Mouse (Mus musculus): Measurements from ENCODE around the gene Osm. TPM values are rescaled to one million over a fixed set of nuclear protein-coding genes. Genes with fewer than 3 reads are reported as not detected.

Osm gene
- total RNA-seq, 2 experiments from 2014 or later = 0.16 TPM; not detected in 1

GRCm38 (mm10) chr11:4235052-4235655 is 1.1 kb upstream of the Osm start:
- intact Hi-C loops (cut with DNase I) = no loop called here
- DNase-seq (ENCODE audit: low spot score in 2 of 2) = no peak

- intact Hi-C loops (cut with DNase I) = no loop called here
- no peak for DNase-seq (ENCODE audit: low spot score in 2 of 2)
Measured at GRCm38 (mm10) chr11:4236546-4237067, 387 bp downstream of the Osm start.

GRCm38 (mm10) chr11:4237389-4237912 is 1.2 kb downstream of the Osm start:
- DNase-seq (ENCODE audit: low spot score in 2 of 2) = no peak
- intact Hi-C loops (cut with DNase I) = no loop called here

DNA sequence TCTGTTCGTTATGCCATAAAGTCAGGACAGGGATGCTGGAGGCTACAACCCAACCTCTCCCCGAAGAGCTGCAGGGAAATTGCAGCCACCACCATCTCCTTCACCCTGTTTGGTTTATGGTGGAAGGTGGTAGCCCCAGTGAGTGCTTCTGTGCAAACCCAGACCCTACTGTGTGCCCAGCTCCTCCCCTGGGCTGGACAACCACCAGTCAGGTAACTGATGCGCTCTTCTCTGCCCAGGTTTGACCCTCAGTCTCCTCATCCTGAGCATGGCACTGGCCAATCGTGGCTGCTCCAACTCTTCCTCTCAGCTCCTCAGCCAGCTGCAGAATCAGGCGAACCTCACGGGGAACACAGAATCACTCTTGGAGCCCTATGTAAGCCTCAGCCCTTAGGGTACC is 1.9 kb downstream of the Osm start:
- no peak for DNase-seq (ENCODE audit: low spot score in 2 of 2)
- intact Hi-C loops (cut with DNase I) = no loop called here

- intact Hi-C loops (cut with DNase I) = no loop called here
- no peak for DNase-seq (ENCODE audit: low spot score in 2 of 2)
Measured at GRCm38 (mm10) chr11:4239691-4240090, 3.5 kb downstream of the Osm start.

GRCm38 (mm10) chr11:4240151-4240550 is 3.9 kb downstream of the Osm start:
- no peak for DNase-seq (ENCODE audit: low spot score in 2 of 2)
- intact Hi-C loops (cut with DNase I) = no loop called here

- intact Hi-C loops (cut with DNase I) = no loop called here
- DNase-seq (ENCODE audit: low spot score in 2 of 2) = no peak
Measured at GRCm38 (mm10) chr11:4241180-4241579, 5.0 kb downstream of the Osm start.

- intact Hi-C loops (cut with DNase I) = no loop called here
- no peak for DNase-seq (ENCODE audit: low spot score in 2 of 2)
Measured at GRCm38 (mm10) chr11:4246126-4246525, 9.9 kb downstream of the Osm start.

DNA sequence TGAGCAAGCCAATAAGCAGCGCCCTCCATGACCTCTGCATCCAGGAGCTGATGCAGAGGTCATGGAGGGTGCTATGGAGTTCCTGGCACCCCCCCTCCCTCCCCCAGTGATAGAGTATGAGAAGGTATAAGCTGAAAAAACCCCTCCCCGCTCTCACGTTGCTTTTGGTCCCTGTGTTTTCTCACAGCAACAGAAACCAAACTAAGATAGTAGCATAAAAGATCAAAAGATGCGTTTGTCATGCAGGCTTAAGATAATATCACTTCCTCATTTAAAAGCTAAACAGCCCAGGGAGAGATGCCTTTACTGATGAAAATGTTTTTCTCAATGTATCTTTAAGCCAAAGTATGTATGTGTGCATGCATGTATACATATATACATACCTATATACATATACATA is 10.4 kb downstream of the Osm start:
- DNase-seq (ENCODE audit: low spot score in 2 of 2) = no peak
- intact Hi-C loops (cut with DNase I) = no loop called here

DNA sequence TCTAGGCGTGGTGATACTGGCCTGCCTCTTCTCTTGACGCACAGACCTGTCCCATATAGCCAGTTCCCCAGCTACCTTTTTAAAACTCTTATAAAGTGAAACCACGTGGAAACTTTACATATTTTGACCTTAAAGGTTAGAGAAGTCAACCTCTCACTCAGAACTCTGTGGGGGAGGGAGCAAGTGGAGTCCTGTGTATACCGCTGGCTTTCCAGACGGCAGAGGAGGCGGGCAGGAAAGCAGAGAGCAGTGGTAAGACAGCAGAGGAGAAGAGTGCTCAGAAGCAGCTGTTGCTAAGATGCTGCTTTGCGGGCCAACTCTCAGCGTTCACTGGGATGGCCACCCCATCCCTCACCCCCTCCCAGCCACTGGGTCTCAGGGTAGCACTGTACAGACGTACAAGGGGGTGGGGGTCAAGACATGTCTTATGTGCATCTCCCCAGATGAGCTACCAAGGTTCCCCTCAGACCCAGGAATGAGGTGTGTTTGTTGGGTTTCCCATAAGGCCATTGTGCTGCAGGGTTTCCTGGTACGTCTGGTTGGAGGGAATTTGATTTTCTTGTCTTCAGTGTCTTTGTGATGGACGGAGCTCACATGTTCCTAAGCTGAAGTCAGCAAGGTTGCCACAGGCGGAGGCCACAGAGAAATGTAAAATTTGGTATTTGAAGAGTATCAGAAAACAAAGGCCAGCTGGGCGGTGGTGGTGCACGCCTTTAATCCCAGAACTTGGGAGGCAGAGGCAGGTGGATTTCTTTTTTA is 11.2 kb downstream of the Osm start:
- intact Hi-C loops (cut with DNase I) = no loop called here
- DNase-seq (ENCODE audit: low spot score in 2 of 2) = no peak

GRCm38 (mm10) chr11:4249151-4249550 is 12.9 kb downstream of the Osm start:
- intact Hi-C loops (cut with DNase I) = no loop called here
- no peak for DNase-seq (ENCODE audit: low spot score in 2 of 2)

- intact Hi-C loops (cut with DNase I) = no loop called here
- no peak for DNase-seq (ENCODE audit: low spot score in 2 of 2)
Measured at GRCm38 (mm10) chr11:4250290-4250689, 14.1 kb downstream of the Osm start.

GRCm38 (mm10) chr11:4251376-4251775 is 15.2 kb downstream of the Osm start:
- intact Hi-C loops (cut with DNase I) = no loop called here
- DNase-seq (ENCODE audit: low spot score in 2 of 2) = no peak

- no peak for DNase-seq (ENCODE audit: low spot score in 2 of 2)
- intact Hi-C loops (cut with DNase I) = no loop called here
Measured at GRCm38 (mm10) chr11:4252886-4253285, 16.7 kb downstream of the Osm start.

DNA sequence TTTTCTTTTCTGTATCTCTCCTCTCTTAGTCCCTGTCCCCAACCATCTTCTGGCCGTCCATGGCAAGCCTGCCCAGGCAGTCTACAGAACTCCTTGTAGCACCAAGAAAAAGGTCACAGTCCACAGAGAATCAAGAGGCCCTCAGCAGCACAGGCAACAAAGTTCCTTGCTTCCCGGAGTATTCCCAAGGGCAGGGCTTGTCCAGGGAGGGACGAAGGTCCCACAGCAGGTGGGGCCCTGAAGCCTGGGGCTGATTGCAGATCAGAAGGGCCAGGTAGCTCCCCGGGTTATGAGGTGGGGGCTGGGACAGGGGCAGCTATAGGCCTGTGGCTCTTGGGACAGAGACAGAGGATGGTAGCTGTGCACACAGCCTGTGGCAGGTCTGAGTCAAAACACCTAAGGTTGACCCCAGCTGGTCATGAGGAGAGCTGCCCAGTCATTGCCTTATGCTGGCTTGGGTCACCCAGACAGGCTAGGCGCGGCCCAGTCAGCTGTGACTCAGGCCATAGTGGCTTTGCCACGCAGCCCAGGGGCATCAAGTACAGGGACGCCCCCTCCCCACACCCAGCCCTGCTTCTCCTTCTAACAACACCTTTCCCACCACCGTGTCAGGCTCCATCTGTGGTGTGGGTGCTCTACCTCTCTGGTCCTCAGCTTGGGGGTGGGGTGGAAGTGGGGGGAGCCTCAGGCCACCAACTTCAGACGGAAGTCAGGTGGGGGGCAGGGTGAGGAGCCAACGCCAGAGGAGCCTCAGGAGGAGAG is 20.8 kb downstream of the Osm start, which contains the start of gene Lif:
TSS of gene Lif (plus strand) at position 712 of the 762 bp plus-strand sequence.
- no peak for DNase-seq (ENCODE audit: low spot score in 2 of 2)
- intact Hi-C loops (cut with DNase I) = no loop called here

DNA sequence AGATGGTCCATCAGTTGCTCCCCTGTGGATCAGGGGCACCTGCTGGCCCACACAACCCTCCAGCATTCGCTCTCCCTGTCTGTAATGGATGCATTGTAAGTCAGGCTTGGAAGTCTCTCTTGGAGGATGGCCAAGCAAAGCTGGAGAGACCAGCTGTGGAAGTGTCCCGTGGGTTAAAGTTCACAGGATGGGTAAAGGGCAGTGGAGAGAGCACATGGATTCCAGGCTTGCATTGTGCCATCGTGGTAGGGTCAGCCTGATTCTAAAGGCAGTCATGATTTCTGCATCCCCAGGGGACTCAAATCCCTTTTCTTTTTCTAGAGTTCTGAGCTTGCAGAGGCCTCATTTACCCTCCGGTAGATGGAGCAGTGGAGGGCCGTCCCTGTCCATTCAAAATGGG is 21.5 kb downstream of the Osm start:
- DNase-seq (ENCODE audit: low spot score in 2 of 2) = no peak
- intact Hi-C loops (cut with DNase I) = loop anchor here (1.0 kb wide), 2 partner anchors 37 to 165 kb away; no protein-coding TSS in a partner anchor

- DNase-seq (ENCODE audit: low spot score in 2 of 2) = peak; percentile 79 to 85
- intact Hi-C loops (cut with DNase I) = loop anchor here (1.0 kb wide), 2 partner anchors 38 to 164 kb away; no protein-coding TSS in a partner anchor
Measured at GRCm38 (mm10) chr11:4258657-4259082, 22.4 kb downstream of the Osm start.

GRCm38 (mm10) chr11:4260463-4261187 is 24.4 kb downstream of the Osm start:
- intact Hi-C loops (cut with DNase I) = no loop called here
- no peak for DNase-seq (ENCODE audit: low spot score in 2 of 2)

GRCm38 (mm10) chr11:4261188-4261494 is 24.9 kb downstream of the Osm start:
- intact Hi-C loops (cut with DNase I) = no loop called here
- peak in 1 of 2 experiments; percentile 37 for DNase-seq (ENCODE audit: low spot score in 2 of 2)

GRCm38 (mm10) chr11:4261969-4262368 is 25.7 kb downstream of the Osm start:
- no peak for DNase-seq (ENCODE audit: low spot score in 2 of 2)
- intact Hi-C loops (cut with DNase I) = no loop called here

Measured in left cerebral cortex, postnatal 25 days (tissue).